Mouse (Mus musculus) layer of hippocampus, postnatal 25 days (tissue): ENCODE data around the gene Pan3. TPM values are rescaled to one million over a fixed set of nuclear protein-coding genes. Genes with fewer than 3 reads are reported as not detected.
A peak's percentile ranks its signal among the peaks of the same experiment; 100 is the strongest.

Source experiments
- DNase-seq, 2 experiments: peaks; one replicate each; pipeline ENCODE4 v3.0.0; 2022; ENCODE audit warnings: mixed read lengths in 2 of 2, low spot score in 1 of 2; ENCODE audit errors: extremely low spot score in 1 of 2
- total RNA-seq, 2 experiments: library from RNA; stranded (reverse); gene quantifications; 2 replicates each; pipeline ENCODE4 v1.2.3; 2021

Pan3 gene
- total RNA-seq, 2 experiments from 2014 or later: 76.1 to 101 TPM

DNA sequence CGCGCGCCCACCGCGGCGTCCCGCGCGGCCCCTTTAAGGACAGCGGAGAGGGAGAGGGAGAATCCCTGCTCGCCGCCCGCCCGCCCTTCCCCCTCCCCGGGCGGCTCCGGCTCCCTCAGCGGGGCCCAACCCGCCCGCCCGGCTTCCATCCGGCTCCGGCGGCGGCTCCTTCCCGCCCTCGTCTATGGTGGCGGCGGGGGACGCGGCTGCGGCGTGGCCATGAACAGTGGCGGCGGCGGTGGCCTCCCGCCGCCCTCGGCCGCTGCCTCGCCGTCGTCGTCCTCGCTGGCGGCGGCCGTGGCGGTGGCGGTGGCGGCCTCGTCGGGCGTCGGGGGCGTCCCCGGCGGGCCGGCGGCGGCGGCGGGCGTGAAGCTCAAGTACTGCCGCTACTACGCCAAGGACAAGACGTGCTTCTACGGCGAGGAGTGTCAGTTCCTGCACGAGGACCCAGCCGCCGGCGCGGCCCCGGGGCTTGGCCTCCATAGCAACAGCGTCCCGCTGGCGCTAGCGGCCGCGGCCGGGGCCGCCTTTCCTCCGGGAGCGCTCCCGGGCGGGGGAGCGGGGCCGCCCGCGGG, 487 bp downstream of the Pan3 start:
- DNase-seq: peak in 1 of 2 experiments; percentile 30

DNA sequence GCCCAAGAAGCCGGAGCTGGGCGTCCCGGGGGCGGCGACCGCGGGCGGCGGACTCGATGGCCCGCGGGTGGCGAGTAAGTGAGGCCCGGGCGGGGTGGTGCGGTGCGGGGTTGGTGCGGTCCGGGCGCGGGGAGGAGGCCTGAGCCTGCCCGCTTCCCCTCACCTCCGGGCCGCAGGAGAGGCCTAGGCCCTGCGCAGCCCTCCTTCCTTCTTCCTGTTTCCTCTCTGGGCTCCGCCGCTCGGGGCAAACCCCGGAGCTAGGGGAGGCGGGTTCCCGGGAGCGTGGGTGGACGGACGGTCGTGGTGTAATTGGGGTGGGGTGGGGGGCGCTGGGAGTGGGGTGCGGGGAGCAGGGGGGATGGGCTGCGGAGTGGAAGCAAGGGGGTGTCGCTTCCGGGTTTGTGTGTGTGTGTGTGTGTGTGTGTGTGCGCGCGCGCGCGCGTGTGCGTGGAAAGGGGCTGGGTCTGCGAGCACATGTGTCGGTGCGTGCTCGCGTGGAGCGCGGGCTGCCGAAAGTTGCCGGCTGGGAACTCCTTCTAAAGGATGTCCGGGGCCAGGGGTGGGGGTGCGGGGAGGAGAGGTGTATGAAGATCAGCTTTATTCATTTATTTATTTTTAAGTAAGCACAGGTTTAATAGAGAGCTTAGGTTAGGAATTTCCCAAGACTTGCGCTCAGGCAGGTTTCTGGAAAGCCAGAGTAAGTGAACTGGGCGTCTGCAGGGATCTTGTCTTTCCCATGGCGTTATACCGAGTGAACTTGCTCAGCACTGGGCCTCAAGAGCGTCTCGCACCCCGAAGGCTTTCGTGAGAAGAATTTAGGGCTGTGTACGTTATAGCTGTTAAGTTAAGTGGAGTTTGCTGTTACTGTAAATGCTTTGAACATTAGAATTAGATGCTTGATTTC, 1.2 kb downstream of the Pan3 start:
- peak; percentile 64 to 72 for DNase-seq

DNA sequence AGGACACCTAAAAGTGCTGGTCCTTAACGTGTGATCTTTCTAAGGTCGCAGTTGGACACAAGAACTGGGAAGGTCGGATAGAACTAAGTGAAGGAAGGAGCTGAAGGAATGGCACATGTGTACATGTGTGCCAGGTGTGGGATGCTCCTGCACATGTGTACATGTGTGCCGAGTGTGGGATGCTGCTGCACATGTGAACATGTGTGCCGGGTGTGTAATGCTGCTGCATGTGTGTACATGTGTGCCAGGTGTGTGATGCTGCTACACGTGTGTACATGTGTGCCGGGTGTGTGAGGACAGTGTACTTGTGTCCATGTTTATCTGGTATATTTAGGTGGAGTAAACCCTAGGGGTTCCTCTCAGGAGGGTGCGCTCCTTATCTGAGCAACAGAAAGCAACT, 3.0 kb downstream of the Pan3 start:
- no peak for DNase-seq

DNA sequence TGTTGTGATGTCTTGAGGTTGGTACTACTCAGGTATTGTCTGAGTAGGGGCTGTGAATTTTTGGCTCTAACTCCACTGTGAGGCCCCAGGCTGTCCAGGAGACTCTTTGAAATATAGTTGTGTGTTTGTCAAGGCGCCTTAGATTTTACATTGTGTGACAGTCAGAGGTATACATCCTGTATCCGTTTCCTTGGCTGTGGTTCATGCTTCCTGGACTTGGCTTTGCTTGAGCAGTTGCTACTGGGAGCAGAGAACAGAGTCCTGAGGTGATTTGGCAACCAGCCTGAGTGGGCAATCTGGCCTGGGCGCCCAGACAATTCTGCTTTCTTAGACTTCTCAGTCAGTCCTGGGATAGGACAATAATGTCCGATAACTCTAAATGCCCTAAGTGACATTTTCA, 5.3 kb downstream of the Pan3 start:
- DNase-seq: no peak

DNA sequence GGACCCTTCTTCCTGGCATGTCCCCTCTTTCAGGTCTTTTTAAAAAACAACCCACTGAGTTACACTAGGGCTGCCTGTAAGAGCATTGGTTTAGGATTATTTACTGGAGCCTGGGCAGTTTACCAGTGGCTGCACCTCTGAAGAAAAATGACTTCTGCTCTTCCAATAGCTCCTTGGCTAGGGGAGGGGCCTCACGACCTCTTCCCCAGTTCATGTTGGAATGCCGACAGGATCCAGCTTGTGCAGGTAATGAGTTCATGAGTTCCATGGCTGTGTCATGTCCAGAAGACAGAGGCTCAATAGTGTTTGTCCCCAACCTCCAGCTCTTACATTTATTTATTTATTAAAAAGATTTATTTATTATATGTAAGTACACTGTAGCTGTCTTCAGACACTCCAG, 5.8 kb downstream of the Pan3 start:
- DNase-seq: no peak

DNA sequence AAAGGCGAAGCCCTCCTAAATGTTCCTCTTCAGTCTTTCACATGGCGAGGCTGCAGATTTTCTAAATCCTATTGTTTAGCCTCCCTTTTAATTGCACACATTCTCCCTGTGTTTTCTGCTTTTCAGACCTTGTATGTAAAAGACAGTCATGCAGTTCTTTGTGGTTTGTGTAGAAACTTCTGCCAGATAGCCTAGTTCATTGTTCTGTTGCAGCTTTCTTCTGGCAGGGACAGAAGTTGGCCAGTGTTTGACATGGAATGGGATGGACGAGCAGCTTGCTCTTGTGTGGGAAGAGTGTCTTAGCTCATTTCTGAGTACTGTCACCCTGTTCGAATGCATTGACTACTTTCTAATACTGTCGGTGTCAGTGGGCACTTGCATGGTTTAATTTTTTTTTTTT, 6.5 kb downstream of the Pan3 start:
- no peak for DNase-seq

DNA sequence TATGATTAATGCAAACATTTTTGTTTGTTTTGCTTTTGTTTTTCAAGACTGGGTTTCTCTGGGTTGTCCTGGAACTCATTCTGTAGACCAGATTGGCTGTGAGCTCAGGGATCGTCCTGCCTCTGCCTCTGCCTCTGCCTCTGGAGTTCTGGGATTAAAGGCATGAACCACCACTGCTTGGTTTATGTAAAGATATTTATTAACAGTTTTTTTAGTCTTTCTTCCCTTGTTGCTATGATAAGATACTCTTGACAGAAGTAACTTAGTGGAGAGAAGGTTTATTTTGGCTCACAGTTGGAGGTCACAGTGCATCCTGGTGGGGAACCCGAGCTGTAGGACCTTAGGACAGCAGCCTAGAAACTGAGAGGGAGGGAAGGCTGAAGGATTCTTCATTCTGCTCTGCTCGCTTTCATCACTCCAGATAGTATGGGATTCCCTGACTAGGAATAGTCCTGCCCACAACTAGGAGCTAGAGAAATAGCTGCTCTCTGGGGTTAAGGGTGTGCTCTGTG, 11.1 kb downstream of the Pan3 start:
- DNase-seq: no peak

DNA sequence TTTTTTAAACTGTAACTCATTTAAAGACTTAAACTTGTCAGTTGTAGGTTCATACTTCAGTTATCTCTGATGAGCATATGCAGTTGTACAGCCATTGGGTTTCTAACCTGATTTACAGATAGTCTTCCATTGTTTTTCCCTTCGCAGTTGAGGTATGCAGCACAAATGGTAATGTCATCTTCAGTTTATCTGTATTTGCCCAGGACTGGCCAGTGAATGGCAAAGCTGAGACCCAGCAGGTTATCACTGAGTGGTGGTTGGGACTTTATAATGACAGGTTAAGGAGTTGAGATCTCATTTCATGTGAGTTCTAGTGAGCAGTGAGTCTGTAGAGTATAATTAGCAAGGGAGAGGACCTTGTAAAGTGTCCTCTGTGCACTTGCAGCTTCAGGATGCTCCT, 12.0 kb downstream of the Pan3 start:
- DNase-seq: no peak

DNA sequence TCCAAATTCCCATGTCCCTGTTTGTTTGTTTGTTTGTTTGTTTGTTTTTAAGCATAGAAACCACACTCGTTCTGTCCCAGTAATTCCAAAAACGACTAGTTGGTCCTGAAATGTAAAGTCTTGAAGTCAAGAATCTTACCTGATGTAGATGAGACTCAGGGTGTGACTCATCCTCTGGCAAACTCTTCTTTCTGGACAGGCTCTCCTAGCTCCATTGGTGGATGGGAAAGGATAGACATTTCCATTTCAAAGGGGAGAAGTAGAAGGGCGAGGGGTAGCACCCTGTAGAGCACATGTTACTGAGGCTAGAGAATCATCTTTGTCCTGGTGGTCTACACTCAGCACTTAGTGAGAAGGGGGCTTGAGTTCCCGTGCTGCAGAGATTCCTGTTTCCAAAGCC, 12.8 kb downstream of the Pan3 start:
- DNase-seq: no peak

DNA sequence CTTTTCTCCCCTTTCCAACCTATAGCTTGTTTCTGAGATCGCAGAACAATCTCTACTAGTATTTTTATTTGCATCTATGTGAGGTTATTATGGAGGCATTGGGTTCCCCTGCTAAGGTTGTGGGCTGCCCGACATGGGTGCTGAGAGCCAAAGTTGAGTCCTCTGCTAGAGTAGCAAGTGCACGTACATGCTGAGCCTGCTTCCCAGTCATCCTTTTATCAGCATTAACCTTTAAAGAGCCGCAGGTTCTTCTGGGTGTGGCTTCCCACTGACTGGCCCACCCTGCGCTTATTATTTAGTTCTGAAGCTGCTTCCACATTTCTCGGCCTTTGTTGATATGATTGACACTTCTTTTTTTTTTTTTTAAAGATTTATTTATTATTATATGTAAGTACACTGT, 14.3 kb downstream of the Pan3 start:
- no peak for DNase-seq

DNA sequence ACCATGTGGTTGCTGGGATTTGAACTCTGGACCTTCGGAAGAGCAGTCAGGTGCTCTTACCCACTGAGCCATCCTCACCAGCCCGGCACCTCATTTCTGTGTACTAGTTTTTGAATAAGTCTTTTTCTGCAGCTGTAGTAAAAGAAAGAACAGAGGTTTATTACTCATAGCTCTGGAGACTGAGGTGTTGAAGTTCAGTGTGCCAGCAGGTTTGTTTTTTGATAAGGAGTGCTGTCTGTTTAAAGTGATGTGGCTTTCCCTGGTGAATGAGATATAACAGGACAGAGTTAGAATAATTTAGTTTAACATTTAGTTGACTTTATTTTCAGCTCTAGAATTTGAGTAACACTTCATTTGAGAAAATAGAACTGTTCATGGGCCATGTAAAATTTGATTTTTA, 14.8 kb downstream of the Pan3 start:
- DNase-seq: no peak

DNA sequence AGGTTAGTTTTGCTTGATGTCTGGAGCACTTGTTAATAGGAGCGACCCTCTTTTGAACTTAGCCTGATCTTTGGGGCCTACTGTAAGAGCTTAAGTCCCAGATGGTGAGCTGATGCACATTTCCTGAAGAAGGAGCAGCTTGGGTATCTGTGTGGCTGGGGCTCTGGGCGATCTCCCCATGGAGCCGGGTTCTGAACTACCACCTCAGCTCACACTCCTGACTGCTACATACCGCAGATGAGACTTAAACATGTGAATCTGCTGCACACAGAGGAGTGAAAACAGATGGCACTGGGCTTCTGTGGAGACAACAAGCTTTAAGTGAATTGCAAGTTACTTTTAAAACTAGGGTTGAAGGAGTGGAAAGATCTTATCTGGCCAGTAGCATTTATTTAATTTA, 15.3 kb downstream of the Pan3 start:
- DNase-seq: no peak

DNA sequence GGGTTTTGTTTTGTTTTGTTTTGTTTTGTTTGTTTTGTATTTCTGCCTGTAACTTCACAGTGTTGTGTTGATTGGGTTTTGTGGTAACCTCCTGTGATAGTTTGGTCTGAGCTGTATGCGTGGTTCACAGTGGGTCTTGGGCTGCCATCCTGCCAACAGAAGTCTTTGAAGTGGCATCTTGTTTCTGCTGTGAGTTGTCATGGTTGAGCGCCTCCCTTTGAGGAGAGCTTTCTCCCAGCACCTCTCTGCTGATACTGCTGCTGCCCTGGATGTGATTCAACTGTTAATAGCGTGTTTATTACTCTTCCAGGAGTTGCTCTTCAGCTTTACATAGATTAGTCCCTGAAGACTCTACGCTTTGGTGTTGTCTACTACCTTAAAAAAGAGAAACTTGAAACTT, 18.6 kb downstream of the Pan3 start:
- DNase-seq: no peak

DNA sequence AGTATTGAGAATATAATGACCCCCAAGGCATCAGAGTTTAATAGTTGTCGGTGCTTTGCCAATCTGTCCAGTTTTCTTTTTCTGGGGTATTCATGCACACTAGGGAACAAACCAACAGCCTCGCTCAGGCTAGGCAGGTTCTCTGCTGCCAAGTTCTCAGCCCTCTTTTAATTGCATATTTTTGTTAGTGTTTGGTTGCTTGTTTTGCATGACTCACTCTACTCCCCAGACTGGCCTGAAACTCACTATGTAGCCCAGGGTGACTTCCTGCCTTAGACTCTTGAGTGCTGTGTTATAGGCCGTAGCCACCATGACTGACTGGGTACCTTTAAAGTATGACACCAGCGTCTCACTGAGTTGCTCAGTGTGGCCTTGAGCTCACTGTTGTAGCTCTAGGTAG, 19.0 kb downstream of the Pan3 start:
- no peak for DNase-seq

DNA sequence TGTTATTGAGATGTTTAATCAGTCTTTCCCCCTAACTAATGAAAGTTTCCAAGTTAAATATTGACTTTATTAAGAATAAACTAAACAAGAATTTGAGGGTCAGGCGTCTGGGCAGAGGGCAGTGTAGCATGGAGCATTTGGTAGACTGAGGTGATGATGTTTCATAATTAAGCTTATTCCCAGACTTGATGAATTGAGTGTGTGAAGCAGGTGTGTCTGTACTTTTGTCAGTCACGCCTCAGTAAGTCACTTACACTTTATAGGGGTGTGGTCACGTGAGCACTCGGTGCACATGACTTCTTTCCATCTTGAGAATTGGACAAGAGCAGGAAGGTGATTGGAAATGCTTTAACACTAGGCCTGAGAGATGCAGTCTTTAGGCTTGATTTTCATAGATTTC, 26.5 kb downstream of the Pan3 start:
- DNase-seq: no peak

DNA sequence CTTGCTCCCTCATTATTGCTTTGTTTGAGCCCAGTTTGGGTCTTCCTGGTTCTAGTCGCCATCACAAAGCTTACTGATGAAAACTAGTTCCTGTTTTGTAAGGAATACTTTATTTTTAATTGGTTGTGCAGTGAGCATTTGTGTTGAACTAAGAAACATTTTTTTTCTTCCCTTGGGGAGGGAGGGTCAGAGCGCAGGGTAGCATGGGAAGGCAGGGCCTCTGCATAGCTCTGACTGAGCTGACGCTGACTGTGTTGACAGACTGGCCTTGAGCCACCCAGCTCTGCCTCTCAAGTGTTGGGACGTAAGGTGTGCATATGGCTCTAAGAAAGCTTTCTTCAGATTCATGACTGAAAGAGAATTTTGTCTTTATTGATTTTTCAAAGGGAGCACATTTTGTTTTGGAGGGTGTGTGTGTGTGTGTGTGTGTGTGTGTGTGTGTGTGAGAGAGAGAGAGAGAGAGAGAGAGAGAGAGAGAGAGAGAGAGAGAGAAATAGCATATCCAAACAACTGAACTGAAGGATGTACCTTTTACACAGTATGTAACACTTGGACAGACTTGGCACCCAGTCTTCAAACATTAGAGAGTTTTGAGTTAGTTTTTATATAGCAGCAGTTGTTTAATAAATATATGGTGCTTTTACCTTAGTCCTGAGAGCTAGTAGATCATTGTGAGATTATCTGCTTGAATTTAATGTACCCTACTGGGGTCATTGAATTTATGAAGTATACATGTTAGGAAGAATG, 30.0 kb downstream of the Pan3 start:
- DNase-seq: no peak

DNA sequence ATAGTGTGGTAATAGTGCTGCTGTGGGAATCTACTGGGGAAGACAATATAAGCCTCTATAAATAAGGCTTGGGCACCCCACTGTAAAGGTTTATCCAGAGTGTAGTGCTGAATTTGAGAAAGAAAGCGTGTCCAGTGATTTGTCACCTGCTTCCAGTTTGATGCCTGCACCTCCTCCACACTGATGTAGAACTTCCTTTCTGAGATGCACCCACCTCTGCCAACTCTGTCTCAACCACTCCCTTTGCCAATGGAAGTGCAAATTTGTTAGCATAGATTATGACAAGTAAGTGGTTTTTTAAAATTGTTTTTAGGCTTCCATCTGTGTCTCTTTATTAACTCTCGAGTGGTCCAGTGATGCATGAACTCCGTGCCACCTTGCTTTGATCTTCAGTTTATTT, 33.3 kb downstream of the Pan3 start:
- no peak for DNase-seq

DNA sequence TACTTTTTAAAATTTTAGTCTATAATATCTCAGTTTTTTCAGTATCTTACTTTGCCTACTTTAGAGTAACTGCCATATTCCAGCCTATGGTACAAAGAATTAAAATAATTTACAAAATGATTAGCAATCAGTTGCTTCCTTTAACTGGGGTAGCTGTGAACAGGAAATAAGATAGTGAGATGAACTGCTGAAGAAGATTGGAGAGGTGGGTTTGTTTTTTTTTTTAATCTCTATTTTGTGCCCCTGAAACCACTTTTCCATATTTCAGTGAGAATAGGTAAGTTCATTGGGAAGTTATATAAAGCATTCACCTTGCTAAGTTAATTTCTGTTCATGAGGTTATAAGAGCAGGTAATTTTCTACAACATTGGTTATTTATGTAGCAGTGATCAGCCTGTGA, 36.4 kb downstream of the Pan3 start:
- DNase-seq: no peak

DNA sequence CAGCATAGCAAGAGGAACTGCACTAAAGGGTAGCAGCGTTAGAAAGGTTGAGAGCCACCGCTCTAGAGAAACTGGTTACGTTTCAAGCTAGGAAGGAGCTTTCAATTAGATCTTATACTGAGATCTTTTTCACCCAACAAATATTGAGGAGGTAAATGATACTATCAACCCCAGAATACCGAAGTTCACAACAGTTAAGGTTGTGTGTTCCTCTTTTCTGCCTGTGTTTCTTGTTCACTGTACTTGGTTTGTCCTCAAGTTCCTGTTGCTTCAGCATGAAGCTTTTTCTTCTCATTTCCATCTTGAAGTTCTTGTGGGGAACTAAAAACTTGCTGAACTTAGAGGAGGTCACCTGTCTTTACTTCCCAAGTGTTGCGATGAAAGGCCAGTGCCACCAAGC, 41.2 kb downstream of the Pan3 start:
- no peak for DNase-seq

DNA sequence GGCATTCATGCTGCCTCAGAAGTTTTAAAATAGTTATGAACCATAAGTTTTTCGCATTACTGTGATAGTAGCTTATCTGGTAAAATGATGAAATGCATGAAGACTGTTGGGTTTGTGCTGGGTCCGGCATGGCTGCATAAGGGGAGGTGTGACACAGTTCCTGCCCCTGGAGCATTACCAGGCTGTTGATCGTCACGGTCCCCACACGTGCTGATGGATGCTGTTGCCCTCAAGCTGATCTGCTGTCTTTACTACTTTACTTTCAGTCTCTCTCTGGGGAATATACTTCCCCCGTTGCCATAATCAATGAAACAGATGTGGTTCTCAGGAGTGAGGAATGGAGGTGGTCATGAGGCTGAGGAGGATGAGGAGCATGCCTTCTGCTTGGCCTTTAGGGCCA, 43.1 kb downstream of the Pan3 start:
- DNase-seq: no peak

DNA sequence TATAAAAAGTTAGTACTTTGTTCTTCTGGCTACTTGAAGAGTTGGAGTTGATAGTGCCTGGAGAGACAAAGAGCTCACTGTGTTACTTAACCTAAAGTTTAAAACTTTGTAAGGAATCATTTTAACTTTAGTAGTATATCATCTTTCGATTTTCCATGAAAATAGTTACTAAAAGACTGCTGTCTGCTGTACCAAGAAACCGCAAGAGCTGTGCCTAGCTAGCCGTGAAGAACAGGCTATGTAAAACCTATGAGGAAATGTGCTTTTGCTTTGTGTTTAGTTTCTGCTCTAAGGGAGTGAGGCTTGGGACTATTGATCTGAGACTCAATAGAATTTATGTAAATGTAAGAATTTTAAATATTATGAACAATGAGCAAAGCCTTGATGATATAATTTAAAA, 43.9 kb downstream of the Pan3 start:
- DNase-seq: no peak
